Mouse (Mus musculus) erythroblast, embryonic 14.5 days (primary cell): ENCODE measurements at regions not wholly inside any gene's neighbourhood (a gene's known extent, or its start where the extent isn't known, plus 50 kb on each side); places are given as distances from the start of the nearest gene placed in this dataset.

Source experiments
- GATA1 ChIP-seq: IDR thresholded peaks from 2 replicates; pipeline ENCODE4 v1.6.1; 2012; ENCODE audit warnings: low read length, inconsistent platforms, mixed read lengths
- TAL1 ChIP-seq: IDR thresholded peaks from 3 replicates; pipeline ENCODE4 v1.6.1; 2012; ENCODE audit warnings: low read length, inconsistent platforms, mixed read lengths

- no peak for TF ChIP-seq TAL1
- TF ChIP-seq GATA1: no peak
Observed at GRCm38 (mm10) chr10:111094405-111094804, 70.1 kb upstream of the Osbpl8 start.
